Mouse (Mus musculus) thymus, adult 2 months (tissue): ENCODE measurements around the gene Gpn3. TPM values are rescaled to one million over a fixed set of nuclear protein-coding genes. Genes with fewer than 3 reads are reported as not detected.

Source experiments
- DNase-seq: peaks from one replicate; pipeline ENCODE4 v3.0.0; 2021
- H3K27ac ChIP-seq: fragments of 200-500 bp; 2 replicates; pipeline ENCODE4 v1.5.1; 2012; ENCODE audit warnings: low read length, control low read depth; ENCODE audit not compliant: control insufficient read depth, insufficient read depth
- H3K27me3 ChIP-seq: fragments of 200-500 bp; 2 replicates; pipeline ENCODE4 v1.6.1; 2012; ENCODE audit warnings: mild to moderate bottlenecking, low read length, moderate library complexity, mixed read lengths; ENCODE audit not compliant: control insufficient read depth, insufficient read depth
- H3K36me3 ChIP-seq: fragments of 200-500 bp; 2 replicates; pipeline ENCODE4 v1.6.1; 2012; ENCODE audit warnings: mild to moderate bottlenecking, low read length, moderate library complexity; ENCODE audit not compliant: control insufficient read depth, insufficient read depth
- H3K4me1 ChIP-seq: fragments of 200-500 bp; replicated peaks from 2 replicates; pipeline ENCODE4 v1.6.1; 2012; ENCODE audit warnings: low read length; ENCODE audit not compliant: control insufficient read depth, insufficient read depth
- H3K4me3 ChIP-seq: fragments of 200-500 bp; 2 replicates; pipeline ENCODE4 v1.5.1; 2012; ENCODE audit warnings: mild to moderate bottlenecking, low read length, control low read depth, moderate library complexity; ENCODE audit not compliant: control insufficient read depth, insufficient read depth
- CTCF ChIP-seq: fragments of 200-500 bp; IDR thresholded peaks from 2 replicates; pipeline ENCODE4 v1.5.1; 2012; ENCODE audit warnings: mild to moderate bottlenecking, control low read depth, low read length, moderate library complexity, borderline replicate concordance; ENCODE audit not compliant: control insufficient read depth, poor library complexity, insufficient read depth; ENCODE audit errors: extremely low read depth
- POLR2A ChIP-seq: fragments of 200-500 bp; IDR thresholded peaks from 2 replicates; pipeline ENCODE4 v1.6.1; 2012; ENCODE audit warnings: mild to moderate bottlenecking, low read length, control low read depth, moderate library complexity; ENCODE audit not compliant: control insufficient read depth, poor library complexity, insufficient read depth; ENCODE audit errors: extremely low read depth
- WGBS: fragments of 180-500 bp; shearing (Covaris S2); methylation state at CpG from one replicate; pipeline ENCODE4 v1.1.7; 2018; 5-methylcytosine and 5-hydroxymethylcytosine counted together
- polyA plus RNA-seq: library from polyadenylated mRNA; depleted of rRNA; stranded (reverse); fragments of >200 nt; gene quantifications from 2 replicates; pipeline ENCODE4 v1.2.3, GENCODE M21; 2012

Gene Gpn3
- polyA plus RNA-seq, 1 experiment = 103 TPM

DNA sequence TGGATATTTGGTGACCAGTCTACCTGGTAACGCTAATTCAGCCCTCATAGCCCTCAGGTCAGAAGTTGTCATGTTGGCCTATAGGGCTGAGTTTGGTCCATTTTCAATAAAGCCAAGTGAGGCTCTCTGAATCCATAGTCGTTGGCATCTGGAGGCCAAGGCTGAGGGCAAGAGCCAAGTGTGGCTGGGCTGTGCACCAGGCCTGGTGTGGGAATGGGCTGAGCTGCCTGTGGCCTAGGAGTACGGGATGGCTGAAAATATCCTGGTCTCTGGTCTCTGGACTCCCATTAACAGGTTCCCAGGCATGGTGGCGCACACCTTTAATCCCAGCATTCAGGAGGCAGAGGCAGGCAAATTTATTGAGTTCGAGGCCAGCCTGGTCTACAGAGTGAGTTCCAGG, 18.3 kb downstream of the Gpn3 start:
- no peak for DNase-seq
- Histone ChIP-seq H3K4me1 (peaks cover 9% of the 10 kb centered on the region), H3K36me3 (no peaks in the 10 kb centered on the region), H3K27me3 (no peaks in the 10 kb centered on the region), H3K27ac (no peak overlapping the region), H3K4me3 (no peak overlapping the region)
- WGBS = 93% methylated on average over 5 of the region's 5 CpGs
- no peak for TF ChIP-seq CTCF
- no peak for TF ChIP-seq POLR2A

DNA sequence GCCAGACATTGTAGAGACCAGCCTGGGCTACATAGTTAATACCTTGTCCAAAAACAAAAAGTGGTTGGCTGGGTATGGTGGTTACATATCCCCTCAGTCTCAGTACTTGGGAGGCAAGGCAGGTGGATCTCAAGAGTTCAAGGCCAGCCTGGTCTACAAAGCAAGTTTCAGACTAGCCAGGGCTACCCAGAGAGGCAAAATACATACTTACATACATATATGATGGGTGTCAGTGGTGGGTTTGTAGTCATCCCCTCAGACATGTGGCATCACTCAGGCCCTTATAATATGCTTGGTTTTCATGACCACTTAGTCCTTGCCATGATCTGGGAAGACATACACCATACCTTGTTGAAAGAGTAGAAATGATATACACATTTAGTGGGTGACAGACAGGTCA, 19.0 kb downstream of the Gpn3 start:
- Histone ChIP-seq H3K36me3 (no peaks in the 10 kb centered on the region), H3K4me3 (no peak overlapping the region), H3K4me1 (peaks cover 12% of the 10 kb centered on the region), H3K27ac (no peak overlapping the region), H3K27me3 (no peaks in the 10 kb centered on the region)
- TF ChIP-seq CTCF = no peak
- no peak for TF ChIP-seq POLR2A
- no peak for DNase-seq

- Histone ChIP-seq H3K27ac (no peak overlapping the region), H3K36me3 (no peaks in the 10 kb centered on the region), H3K4me1 (peaks cover 12% of the 10 kb centered on the region), H3K4me3 (no peak overlapping the region), H3K27me3 (no peaks in the 10 kb centered on the region)
- 46% methylated on average over 16 of the region's 16 CpGs for WGBS
- no peak for DNase-seq
- TF ChIP-seq CTCF (no peak), POLR2A (no peak)
These were observed 19.6 kb downstream of the Gpn3 start for GRCm38 (mm10) chr5:122391178-122391785.

GRCm38 (mm10) chr5:122391786-122392180, 20.1 kb downstream of the Gpn3 start, which contains the start of gene Arpc3:
TSS of gene Arpc3 (plus strand) at chr5:122391878.
- Histone ChIP-seq H3K4me3 (peak within 1 kb of the TSS; percentile 91), H3K27ac (peak within 1 kb of the TSS; percentile 28), H3K4me1 (peaks cover 15% of the 10 kb centered on the region), H3K27me3 (no peaks in the 10 kb centered on the region), H3K36me3 (no peaks in the 10 kb centered on the region)
- under 1% methylated on average over 39 of the region's 39 CpGs for WGBS
- TF ChIP-seq POLR2A (peak; percentile 79), CTCF (peak; percentile 86)
- peak; percentile 88 for DNase-seq

GRCm38 (mm10) chr5:122392227-122393004, 20.7 kb downstream of the Gpn3 start:
- peak; percentile 35 for DNase-seq

GRCm38 (mm10) chr5:122393887-122394286, 22.2 kb downstream of the Gpn3 start:
- Histone ChIP-seq H3K27ac (no peak overlapping the region), H3K27me3 (no peaks in the 10 kb centered on the region), H3K4me3 (no peak overlapping the region), H3K36me3 (peaks cover 7% of the 10 kb centered on the region), H3K4me1 (peaks cover 30% of the 10 kb centered on the region)
- WGBS = 63% methylated on average over 2 of the region's 2 CpGs
- TF ChIP-seq POLR2A = no peak
- peak; percentile 67; the same call in 1 of the 2 replicates for TF ChIP-seq CTCF
- peak; percentile 83 for DNase-seq

More at GRCm38 (mm10) chr5:122392227-122393004, 20.7 kb downstream of the Gpn3 start:
- H3K36me3 ChIP-seq = no peaks in the 10 kb centered on the region
- H3K4me1 ChIP-seq = peaks cover 22% of the 10 kb centered on the region
- peak overlapping the region; percentile 28 for H3K27ac ChIP-seq
- TF ChIP-seq POLR2A = no peak
- no peak for TF ChIP-seq CTCF
- peak overlapping the region; percentile 91 for H3K4me3 ChIP-seq
- H3K27me3 ChIP-seq = no peaks in the 10 kb centered on the region
- WGBS = 3% methylated on average over 19 of the region's 19 CpGs
